Mouse (Mus musculus): ENCODE measurements around the gene Zfp668. TPM values are rescaled to one million over a fixed set of nuclear protein-coding genes. Genes with fewer than 3 reads are reported as not detected.

Gene Zfp668
- polyA plus RNA-seq, 1 experiment, result 10.9 TPM

DNA sequence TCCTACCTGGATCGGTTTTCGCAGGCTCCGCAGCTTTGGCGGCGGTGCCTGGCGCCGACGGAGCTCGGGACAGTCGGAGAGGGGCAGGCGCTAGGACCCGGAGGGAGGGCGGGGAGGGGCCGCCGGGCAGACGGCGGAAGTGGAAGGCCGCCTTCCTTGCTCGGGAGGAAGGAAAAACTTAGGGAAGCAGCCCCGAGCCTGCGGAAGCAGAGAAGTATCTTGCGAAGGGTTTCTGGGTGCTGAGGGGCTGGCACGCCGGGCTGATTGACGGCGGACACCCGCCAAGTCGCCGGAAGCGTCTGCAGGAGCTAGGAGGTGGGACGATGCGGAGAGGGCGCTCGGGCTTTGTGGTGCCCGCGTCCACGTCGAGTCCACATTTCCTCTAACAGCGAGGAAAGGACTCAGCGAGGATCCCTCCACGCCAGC, 574 bp downstream of the Zfp668 start, which contains the start of gene Zfp646:
Zfp646 (plus strand) TSS at position 181 of the 426 bp plus-strand sequence.
- H3K4me1 ChIP-seq (ENCODE audit: control insufficient read depth, insufficient read depth, low read length), result no peaks in the 10 kb centered on the region
- peak within 1 kb of the TSS; percentile 95 for H3K27ac ChIP-seq (ENCODE audit: insufficient read depth, low read length)
- 0 out of 2 replicates have a peak, but pooled peaks have one; percentile 3 for TF ChIP-seq POLR2A (IDR thresholded peaks at IDR 0.05; ENCODE audit: borderline replicate concordance, insufficient read depth, low read length)
- TF ChIP-seq CTCF (IDR thresholded peaks at IDR 0.05; ENCODE audit: borderline replicate concordance, insufficient read depth, low read depth, low read length), result no peak
- WGBS, result under 1% methylated on average over 41 of the region's 41 CpGs
- peak within 1 kb of the TSS; percentile 96 for H3K4me3 ChIP-seq (replicated peaks; ENCODE audit: insufficient read depth, low read depth, low read length)
- no peak for DNase-seq
- H3K27me3 ChIP-seq (ENCODE audit: control insufficient read depth, insufficient read depth, low read length), result no peaks in the 10 kb centered on the region

- Histone ChIP-seq H3K27ac (ENCODE audit: insufficient read depth, low read length) (peak overlapping the region; percentile 95), H3K4me3 (replicated peaks; ENCODE audit: insufficient read depth, low read depth, low read length) (peak overlapping the region; percentile 96), H3K27me3 (ENCODE audit: control insufficient read depth, insufficient read depth, low read length) (no peaks in the 10 kb centered on the region), H3K4me1 (ENCODE audit: control insufficient read depth, insufficient read depth, low read length) (no peaks in the 10 kb centered on the region)
- TF ChIP-seq CTCF (IDR thresholded peaks at IDR 0.05; ENCODE audit: borderline replicate concordance, insufficient read depth, low read depth, low read length) (no peak), POLR2A (IDR thresholded peaks at IDR 0.05; ENCODE audit: borderline replicate concordance, insufficient read depth, low read length) (no peak)
- peak; percentile 97 to 99 for DNase-seq
- WGBS, result under 1% methylated on average over 43 of the region's 43 CpGs
Measured at GRCm38 (mm10) chr7:127875627-127876001, 1.0 kb downstream of the Zfp668 start.

- 3% methylated on average over 20 of the region's 20 CpGs for WGBS
- DNase-seq, result no peak
- Histone ChIP-seq H3K27me3 (ENCODE audit: control insufficient read depth, insufficient read depth, low read length) (no peaks in the 10 kb centered on the region), H3K4me3 (replicated peaks; ENCODE audit: insufficient read depth, low read depth, low read length) (peak overlapping the region; percentile 96), H3K27ac (ENCODE audit: insufficient read depth, low read length) (peak overlapping the region; percentile 67; the same call in 1 of the 2 replicates), H3K4me1 (ENCODE audit: control insufficient read depth, insufficient read depth, low read length) (no peaks in the 10 kb centered on the region)
- no peak for TF ChIP-seq CTCF (IDR thresholded peaks at IDR 0.05; ENCODE audit: borderline replicate concordance, insufficient read depth, low read depth, low read length)
- TF ChIP-seq POLR2A (IDR thresholded peaks at IDR 0.05; ENCODE audit: borderline replicate concordance, insufficient read depth, low read length), result peak; percentile 34; the same call in 1 of the 2 replicates
Measured at GRCm38 (mm10) chr7:127874812-127875626, 1.6 kb downstream of the Zfp668 start.

GRCm38 (mm10) chr7:127870136-127870821, 6.3 kb downstream of the Zfp668 start:
- 79% methylated on average over 5 of the region's 5 CpGs for WGBS
- no peak overlapping the region for H3K4me3 ChIP-seq (replicated peaks; ENCODE audit: insufficient read depth, low read depth, low read length)
- H3K4me1 ChIP-seq (ENCODE audit: control insufficient read depth, insufficient read depth, low read length), result no peaks in the 10 kb centered on the region
- no peak overlapping the region for H3K27ac ChIP-seq (ENCODE audit: insufficient read depth, low read length)
- no peak for TF ChIP-seq CTCF (IDR thresholded peaks at IDR 0.05; ENCODE audit: borderline replicate concordance, insufficient read depth, low read depth, low read length)
- TF ChIP-seq POLR2A (IDR thresholded peaks at IDR 0.05; ENCODE audit: borderline replicate concordance, insufficient read depth, low read length), result no peak
- H3K27me3 ChIP-seq (ENCODE audit: control insufficient read depth, insufficient read depth, low read length), result no peaks in the 10 kb centered on the region
- DNase-seq, result no peak

- H3K27me3 ChIP-seq (ENCODE audit: control insufficient read depth, insufficient read depth, low read length), result no peaks in the 10 kb centered on the region
- no peak for DNase-seq
- H3K27ac ChIP-seq (ENCODE audit: insufficient read depth, low read length), result no peak overlapping the region
- no peak overlapping the region for H3K4me3 ChIP-seq (replicated peaks; ENCODE audit: insufficient read depth, low read depth, low read length)
- WGBS, result 14% methylated on average over 3 of the region's 3 CpGs
- no peaks in the 10 kb centered on the region for H3K4me1 ChIP-seq (ENCODE audit: control insufficient read depth, insufficient read depth, low read length)
- TF ChIP-seq POLR2A (IDR thresholded peaks at IDR 0.05; ENCODE audit: borderline replicate concordance, insufficient read depth, low read length) (no peak), CTCF (IDR thresholded peaks at IDR 0.05; ENCODE audit: borderline replicate concordance, insufficient read depth, low read depth, low read length) (no peak)
Measured at GRCm38 (mm10) chr7:127869149-127869810, 7.3 kb downstream of the Zfp668 start.

DNA sequence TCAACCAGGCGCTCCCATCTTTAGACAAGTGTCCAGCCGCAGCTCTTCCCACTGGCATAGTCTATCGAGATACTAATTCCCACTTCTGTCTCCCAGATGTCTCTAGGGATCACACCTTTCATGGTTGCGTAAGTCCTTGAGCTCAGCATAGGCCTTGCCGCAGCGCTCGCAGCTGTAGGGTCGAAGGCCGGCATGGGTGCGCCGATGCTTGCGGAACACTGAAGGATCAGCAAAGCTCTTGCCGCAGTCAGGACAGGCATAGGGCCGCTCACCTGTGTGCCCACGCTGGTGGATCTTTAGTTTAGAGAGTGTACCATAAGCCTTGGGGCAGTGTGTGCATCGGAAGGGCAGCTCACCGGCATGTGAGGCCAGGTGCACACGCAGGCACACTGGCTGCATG, 9.0 kb downstream of the Zfp668 start:
- DNase-seq, result no peak
- Histone ChIP-seq H3K4me1 (ENCODE audit: control insufficient read depth, insufficient read depth, low read length) (no peaks in the 10 kb centered on the region), H3K27ac (ENCODE audit: insufficient read depth, low read length) (no peak overlapping the region), H3K27me3 (ENCODE audit: control insufficient read depth, insufficient read depth, low read length) (no peaks in the 10 kb centered on the region), H3K4me3 (replicated peaks; ENCODE audit: insufficient read depth, low read depth, low read length) (no peak overlapping the region)
- WGBS, result 97% methylated on average over 18 of the region's 18 CpGs
- TF ChIP-seq POLR2A (IDR thresholded peaks at IDR 0.05; ENCODE audit: borderline replicate concordance, insufficient read depth, low read length) (no peak), CTCF (IDR thresholded peaks at IDR 0.05; ENCODE audit: borderline replicate concordance, insufficient read depth, low read depth, low read length) (no peak)

- TF ChIP-seq CTCF (IDR thresholded peaks at IDR 0.05; ENCODE audit: borderline replicate concordance, insufficient read depth, low read depth, low read length) (no peak), POLR2A (IDR thresholded peaks at IDR 0.05; ENCODE audit: borderline replicate concordance, insufficient read depth, low read length) (no peak)
- WGBS, result 90% methylated on average over 12 of the region's 12 CpGs
- Histone ChIP-seq H3K27ac (ENCODE audit: insufficient read depth, low read length) (no peak overlapping the region), H3K4me3 (replicated peaks; ENCODE audit: insufficient read depth, low read depth, low read length) (no peak overlapping the region), H3K27me3 (ENCODE audit: control insufficient read depth, insufficient read depth, low read length) (no peaks in the 10 kb centered on the region), H3K4me1 (ENCODE audit: control insufficient read depth, insufficient read depth, low read length) (no peaks in the 10 kb centered on the region)
- no peak for DNase-seq
Measured at GRCm38 (mm10) chr7:127866434-127866833, 10.2 kb downstream of the Zfp668 start.
